Mouse (Mus musculus): ENCODE results near the gene Thsd7a. TPM values are rescaled to one million over a fixed set of nuclear protein-coding genes. Genes with fewer than 3 reads are reported as not detected.
A peak's percentile ranks its signal among the peaks of the same experiment; 100 is the strongest.

Thsd7a gene
- polyA plus RNA-seq, 1 experiment, result 2.4 TPM

GRCm38 (mm10) chr6:12555114-12556099 lies 193.8 kb downstream of the Thsd7a start:
- H3K27ac ChIP-seq (ENCODE audit: insufficient read depth, low read length), result no peak overlapping the region
- no peaks in the 10 kb centered on the region for H3K9me3 ChIP-seq (replicated peaks; ENCODE audit: control insufficient read depth, insufficient read depth, low read length, poor library complexity, severe bottlenecking)
- H3K27me3 ChIP-seq (ENCODE audit: control insufficient read depth, insufficient read depth, low read length, poor library complexity, severe bottlenecking), result no peaks in the 10 kb centered on the region; the same call in 1 of the 2 replicates
- no peak overlapping the region for H3K9ac ChIP-seq (ENCODE audit: low read depth, poor library complexity, severe bottlenecking)
- H3K36me3 ChIP-seq (ENCODE audit: control insufficient read depth, insufficient read depth, low read length, poor library complexity, severe bottlenecking), result no peaks in the 10 kb centered on the region
- no peak for TF ChIP-seq EP300 (IDR thresholded peaks at IDR 0.05; ENCODE audit: insufficient read depth, low read depth, low read length)
- no peak for TF ChIP-seq POLR2A (IDR thresholded peaks at IDR 0.05; ENCODE audit: insufficient read depth, low read length)
- no peak for TF ChIP-seq CTCF (IDR thresholded peaks at IDR 0.05; ENCODE audit: low read depth, low read length)
- no peak overlapping the region for H3K4me3 ChIP-seq (ENCODE audit: low read depth, low read length)
- H3K4me1 ChIP-seq (ENCODE audit: control insufficient read depth, insufficient read depth, low read length), result no peaks in the 10 kb centered on the region

- no peaks in the 10 kb centered on the region; the same call in 1 of the 2 replicates for H3K27me3 ChIP-seq (ENCODE audit: control insufficient read depth, insufficient read depth, low read length, poor library complexity, severe bottlenecking)
- no peak overlapping the region for H3K9ac ChIP-seq (ENCODE audit: low read depth, poor library complexity, severe bottlenecking)
- no peak overlapping the region for H3K4me3 ChIP-seq (ENCODE audit: low read depth, low read length)
- no peaks in the 10 kb centered on the region for H3K36me3 ChIP-seq (ENCODE audit: control insufficient read depth, insufficient read depth, low read length, poor library complexity, severe bottlenecking)
- no peak overlapping the region for H3K27ac ChIP-seq (ENCODE audit: insufficient read depth, low read length)
- H3K4me1 ChIP-seq (ENCODE audit: control insufficient read depth, insufficient read depth, low read length), result no peaks in the 10 kb centered on the region
- TF ChIP-seq EP300 (IDR thresholded peaks at IDR 0.05; ENCODE audit: insufficient read depth, low read depth, low read length) (0 out of 2 replicates have a peak, but pooled peaks have one; percentile 34), POLR2A (IDR thresholded peaks at IDR 0.05; ENCODE audit: insufficient read depth, low read length) (no peak), CTCF (IDR thresholded peaks at IDR 0.05; ENCODE audit: low read depth, low read length) (no peak)
- no peaks in the 10 kb centered on the region for H3K9me3 ChIP-seq (replicated peaks; ENCODE audit: control insufficient read depth, insufficient read depth, low read length, poor library complexity, severe bottlenecking)
Measured at GRCm38 (mm10) chr6:12551176-12551575, 198.0 kb downstream of the Thsd7a start.

GRCm38 (mm10) chr6:12550054-12550655 lies 199.1 kb downstream of the Thsd7a start:
- Histone ChIP-seq H3K4me1 (ENCODE audit: control insufficient read depth, insufficient read depth, low read length) (no peaks in the 10 kb centered on the region), H3K4me3 (ENCODE audit: low read depth, low read length) (no peak overlapping the region), H3K27me3 (ENCODE audit: control insufficient read depth, insufficient read depth, low read length, poor library complexity, severe bottlenecking) (no peaks in the 10 kb centered on the region; the same call in 1 of the 2 replicates), H3K9ac (ENCODE audit: low read depth, poor library complexity, severe bottlenecking) (no peak overlapping the region), H3K27ac (ENCODE audit: insufficient read depth, low read length) (no peak overlapping the region), H3K36me3 (ENCODE audit: control insufficient read depth, insufficient read depth, low read length, poor library complexity, severe bottlenecking) (no peaks in the 10 kb centered on the region), H3K9me3 (replicated peaks; ENCODE audit: control insufficient read depth, insufficient read depth, low read length, poor library complexity, severe bottlenecking) (no peaks in the 10 kb centered on the region)
- no peak for TF ChIP-seq CTCF (IDR thresholded peaks at IDR 0.05; ENCODE audit: low read depth, low read length)
- TF ChIP-seq POLR2A (IDR thresholded peaks at IDR 0.05; ENCODE audit: insufficient read depth, low read length), result no peak
- no peak for TF ChIP-seq EP300 (IDR thresholded peaks at IDR 0.05; ENCODE audit: insufficient read depth, low read depth, low read length)

- no peak overlapping the region for H3K4me3 ChIP-seq (ENCODE audit: low read depth, low read length)
- no peaks in the 10 kb centered on the region for H3K4me1 ChIP-seq (ENCODE audit: control insufficient read depth, insufficient read depth, low read length)
- no peak overlapping the region for H3K27ac ChIP-seq (ENCODE audit: insufficient read depth, low read length)
- no peaks in the 10 kb centered on the region; the same call in 1 of the 2 replicates for H3K27me3 ChIP-seq (ENCODE audit: control insufficient read depth, insufficient read depth, low read length, poor library complexity, severe bottlenecking)
- no peak overlapping the region for H3K9ac ChIP-seq (ENCODE audit: low read depth, poor library complexity, severe bottlenecking)
- no peaks in the 10 kb centered on the region for H3K9me3 ChIP-seq (replicated peaks; ENCODE audit: control insufficient read depth, insufficient read depth, low read length, poor library complexity, severe bottlenecking)
- no peak for TF ChIP-seq EP300 (IDR thresholded peaks at IDR 0.05; ENCODE audit: insufficient read depth, low read depth, low read length)
- no peak for TF ChIP-seq POLR2A (IDR thresholded peaks at IDR 0.05; ENCODE audit: insufficient read depth, low read length)
- TF ChIP-seq CTCF (IDR thresholded peaks at IDR 0.05; ENCODE audit: low read depth, low read length), result no peak
- H3K36me3 ChIP-seq (ENCODE audit: control insufficient read depth, insufficient read depth, low read length, poor library complexity, severe bottlenecking), result no peaks in the 10 kb centered on the region
Measured at GRCm38 (mm10) chr6:12544096-12544495, 205.1 kb downstream of the Thsd7a start.

- no peak overlapping the region for H3K4me3 ChIP-seq (ENCODE audit: low read depth, low read length)
- TF ChIP-seq EP300 (IDR thresholded peaks at IDR 0.05; ENCODE audit: insufficient read depth, low read depth, low read length), result no peak
- TF ChIP-seq CTCF (IDR thresholded peaks at IDR 0.05; ENCODE audit: low read depth, low read length), result no peak
- TF ChIP-seq POLR2A (IDR thresholded peaks at IDR 0.05; ENCODE audit: insufficient read depth, low read length), result no peak
- no peaks in the 10 kb centered on the region for H3K9me3 ChIP-seq (replicated peaks; ENCODE audit: control insufficient read depth, insufficient read depth, low read length, poor library complexity, severe bottlenecking)
- H3K4me1 ChIP-seq (ENCODE audit: control insufficient read depth, insufficient read depth, low read length), result no peaks in the 10 kb centered on the region
- no peak overlapping the region for H3K27ac ChIP-seq (ENCODE audit: insufficient read depth, low read length)
- H3K36me3 ChIP-seq (ENCODE audit: control insufficient read depth, insufficient read depth, low read length, poor library complexity, severe bottlenecking), result no peaks in the 10 kb centered on the region
- H3K9ac ChIP-seq (ENCODE audit: low read depth, poor library complexity, severe bottlenecking), result no peak overlapping the region
- no peaks in the 10 kb centered on the region; the same call in 1 of the 2 replicates for H3K27me3 ChIP-seq (ENCODE audit: control insufficient read depth, insufficient read depth, low read length, poor library complexity, severe bottlenecking)
Measured at GRCm38 (mm10) chr6:12542496-12542895, 206.7 kb downstream of the Thsd7a start.

Data from ES-Bruce4 (cell line).